Comparison of ENCODE assay signal across 31 mouse cellular contexts in the genomic region with DNA sequence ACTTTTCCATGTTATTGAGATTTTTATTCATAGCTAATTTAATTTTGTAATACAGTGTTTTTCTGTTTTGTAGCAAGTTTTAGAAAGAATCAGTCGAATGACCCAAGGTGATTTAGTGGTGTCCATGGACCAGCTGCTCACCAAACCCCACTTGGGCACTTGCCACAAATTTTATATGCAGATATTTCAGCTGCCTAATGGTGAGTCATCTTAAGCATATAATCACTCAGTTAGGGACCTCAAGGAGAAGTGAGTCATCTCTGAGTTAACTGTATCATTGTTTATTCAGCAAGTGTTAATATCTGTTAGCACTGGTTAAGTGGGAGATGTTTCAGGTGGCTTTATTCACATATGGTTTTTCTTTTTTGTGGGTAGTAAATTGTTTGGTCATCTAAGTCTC. TPM values are rescaled to one million over a fixed set of nuclear protein-coding genes. Genes with fewer than 3 reads are reported as not detected.
DNase-seq lines count a peak whose midpoint lies in the region; ATAC-seq and TF ChIP-seq lines count a peak whose summit lies in the region.
"Had no signal": no experiment of that assay in that cellular context is flagged by ENCODE, and none has a peak within 500 bp of the region (broad histone marks: within the 10 kb centered on the region; RNA-seq: fewer than 3 reads in every experiment).

No protein-coding gene starts in this region.

- no peak overlapping the region for H3K27ac ChIP-seq in midbrain, embryonic 16.5 days (ENCODE audit: low read length)
- H3K27ac ChIP-seq in kidney, embryonic 14.5 days (ENCODE audit: low read depth, low read length), result no peak overlapping the region
- H3K27ac ChIP-seq: hindbrain, embryonic 10.5 days; hindbrain, embryonic 15.5 days; limb, embryonic 10.5 days; limb, embryonic 15.5 days; liver, embryonic 13.5 days; midbrain, embryonic 13.5 days had no signal

- no peaks in the 10 kb centered on the region for H3K79me3 ChIP-seq in C2C12 (ENCODE audit: low read depth)

- H3K27me3 ChIP-seq in C2C12 (ENCODE audit: control insufficient read depth, insufficient read depth, insufficient read length), result no peaks in the 10 kb centered on the region
- no peaks in the 10 kb centered on the region for H3K27me3 ChIP-seq in midbrain, embryonic 16.5 days (ENCODE audit: control insufficient read depth, insufficient read depth, low read depth, low read length)
- H3K27me3 ChIP-seq in kidney, embryonic 14.5 days (ENCODE audit: control insufficient read depth, insufficient read depth, low read length), result no peaks in the 10 kb centered on the region
- H3K27me3 ChIP-seq: hindbrain, embryonic 15.5 days; limb, embryonic 15.5 days; liver, embryonic 13.5 days; midbrain, embryonic 13.5 days had no signal

- H3K36me3 ChIP-seq in C2C12 (ENCODE audit: control insufficient read depth, insufficient read depth), result peaks cover 30% of the 10 kb centered on the region
- peaks cover 10% of the 10 kb centered on the region; the same call in 1 of the 2 replicates for H3K36me3 ChIP-seq in midbrain, embryonic 16.5 days (ENCODE audit: control insufficient read depth, insufficient read depth, low read length)
- H3K36me3 ChIP-seq in kidney, embryonic 14.5 days (ENCODE audit: control insufficient read depth, insufficient read depth, low read length), result peaks cover 20% of the 10 kb centered on the region

- no peaks in the 10 kb centered on the region for H3K79me2 ChIP-seq in C2C12 (ENCODE audit: control insufficient read depth, insufficient read depth)

- WGBS in midbrain, embryonic 16.5 days, result 100% methylated on average over 1 of the region's 1 CpGs
- 93% methylated on average over 1 of the region's 1 CpGs for WGBS in kidney, embryonic 14.5 days

- H3K4me3 ChIP-seq in C2C12 (ENCODE audit: insufficient read depth, poor library complexity, severe bottlenecking), result no peak overlapping the region
- H3K4me3 ChIP-seq in midbrain, embryonic 16.5 days (ENCODE audit: low read depth, low read length), result no peak overlapping the region
- no peak overlapping the region for H3K4me3 ChIP-seq in kidney, embryonic 14.5 days (ENCODE audit: low read length)
- H3K4me3 ChIP-seq: erythroblast, embryonic 14.5 days; hindbrain, embryonic 10.5 days; hindbrain, embryonic 15.5 days; limb, embryonic 10.5 days; limb, embryonic 15.5 days; liver, embryonic 13.5 days; midbrain, embryonic 13.5 days had no signal

- H3K4me1 ChIP-seq in midbrain, embryonic 16.5 days (ENCODE audit: control insufficient read depth, insufficient read depth, low read length), result no peaks in the 10 kb centered on the region
- no peaks in the 10 kb centered on the region for H3K4me1 ChIP-seq in kidney, embryonic 14.5 days (ENCODE audit: control insufficient read depth, insufficient read depth, low read length)
- H3K4me1 ChIP-seq: hindbrain, embryonic 10.5 days; hindbrain, embryonic 15.5 days; limb, embryonic 10.5 days; limb, embryonic 15.5 days; liver, embryonic 13.5 days; midbrain, embryonic 13.5 days had no signal

- no peak for TF ChIP-seq CTCF in C2C12 (IDR thresholded peaks at IDR 0.05; ENCODE audit: control insufficient read depth, insufficient read depth, insufficient read length)

- DNase-seq in 3T3-L1 (ENCODE audit: low read depth, low spot score) (peak; percentile 84), NIH3T3 (ENCODE audit: low read depth) (peak; percentile 76)
- DNase-seq in brain, adult 2 months (ENCODE audit: low read depth, low spot score), result peak; percentile 21
- no peak for DNase-seq in heart, adult 9 months (ENCODE audit: low spot score in 2 of 2)
- DNase-seq: cerebellum, adult 11-12 months; cerebellum, adult 9-11 months; heart, postnatal 14 days; kidney, adult 18-20 months; kidney, postnatal 4 days; liver, embryonic 13.5 days; lung, adult 18-20 months; lung, postnatal 4 days; spleen, adult 18-20 months; thymus, postnatal 14 days had no signal

- H3K9ac ChIP-seq in midbrain, embryonic 16.5 days (ENCODE audit: low read depth, low read length), result no peak overlapping the region
- no peak overlapping the region for H3K9ac ChIP-seq in kidney, embryonic 14.5 days (ENCODE audit: low read depth, low read length)
- H3K9ac ChIP-seq: hindbrain, embryonic 15.5 days; limb, embryonic 15.5 days; liver, embryonic 13.5 days; midbrain, embryonic 13.5 days had no signal

- H3K9me3 ChIP-seq in midbrain, embryonic 16.5 days (replicated peaks; ENCODE audit: control insufficient read depth, low read length, poor library complexity, severe bottlenecking), result no peaks in the 10 kb centered on the region
- H3K9me3 ChIP-seq in kidney, embryonic 14.5 days (ENCODE audit: control insufficient read depth, low read length), result no peaks in the 10 kb centered on the region
- H3K9me3 ChIP-seq: hindbrain, embryonic 10.5 days; hindbrain, embryonic 15.5 days; limb, embryonic 10.5 days; limb, embryonic 15.5 days; liver, embryonic 13.5 days; midbrain, embryonic 13.5 days had no signal

- no peak for ATAC-seq in midbrain, embryonic 16.5 days
- no peak for ATAC-seq in kidney, embryonic 14.5 days (ENCODE audit: low FRiP score, low TSS enrichment)
- ATAC-seq: CD4-positive, CD25-positive, alpha-beta regulatory T cell, adult 4 months; forebrain, embryonic 16.5 days; inflammation-experienced regulatory T-cells, adult 6 months; lung, postnatal 0 days; midbrain, embryonic 13.5 days had no signal

- no peak overlapping the region for H3ac ChIP-seq in C2C12 (ENCODE audit: control insufficient read depth, insufficient read length, low read depth)

- H3K4me2 ChIP-seq in midbrain, embryonic 16.5 days (ENCODE audit: low read length), result no peak overlapping the region
- H3K4me2 ChIP-seq in kidney, embryonic 14.5 days (replicated peaks; ENCODE audit: low read depth, low read length), result no peak overlapping the region
- H3K4me2 ChIP-seq: hindbrain, embryonic 15.5 days; limb, embryonic 15.5 days; liver, embryonic 13.5 days; midbrain, embryonic 13.5 days had no signal

TF ChIP-seq in C2C12, 6 proteins besides CTCF, POLR2A, EP300 and RAD21:
- TF ChIP-seq MYOG (IDR thresholded peaks at IDR 0.05; ENCODE audit: control insufficient read depth, extremely low read depth, insufficient read length) (no peak), MYOD1 (IDR thresholded peaks at IDR 0.05; ENCODE audit: control insufficient read depth, insufficient read length, low read depth) (peak; percentile 89), FOSL1 (IDR thresholded peaks at IDR 0.05; ENCODE audit: insufficient read depth, low read length, poor library complexity, severe bottlenecking) (peak; percentile 97), CEBPB (IDR thresholded peaks at IDR 0.05; ENCODE audit: low read depth) (peak; percentile 19), USF1 (IDR thresholded peaks at IDR 0.05; ENCODE audit: low read depth) (no peak), MAX (IDR thresholded peaks at IDR 0.05) (no peak)

RNA-seq across cellular contexts. Expression of a gene that starts 36.2 kb away (rescaled TPM):
- not detected for polyA plus RNA-seq in C2C12 (2012; fragmentation: generic; extraction: Trizol)
- 2.2 and 2.5 TPM in 2 replicates for polyA plus RNA-seq in midbrain, embryonic 16.5 days (2015; fragmentation: Nextera tagmentation; extraction: Ambion mirVana)
- polyA plus RNA-seq in kidney, embryonic 14.5 days (2014; fragmentation: Nextera tagmentation; extraction: Ambion mirVana), result not detected in 2 replicates
- polyA plus RNA-seq: CD4-positive, CD25-positive, alpha-beta regulatory T cell, adult 4 months; erythroblast, embryonic 14.5 days; forebrain, embryonic 11.5 days; heart, embryonic 14.5 days; inflammation-experienced regulatory T-cells, adult 6 months; kidney, embryonic 16.5 days; limb, embryonic 10.5 days; liver, embryonic 13.5 days; lung, postnatal 0 days; stomach, embryonic 16.5 days had no signal

RNA-seq across cellular contexts. Expression of a gene that starts 59.2 kb away (rescaled TPM):
- 3.2 TPM for polyA plus RNA-seq in C2C12 (2012; fragmentation: generic; extraction: Trizol)
- polyA plus RNA-seq in midbrain, embryonic 16.5 days (2015; fragmentation: Nextera tagmentation; extraction: Ambion mirVana), result 9.8 and 12.4 TPM in 2 replicates
- polyA plus RNA-seq in kidney, embryonic 14.5 days (2014; fragmentation: Nextera tagmentation; extraction: Ambion mirVana), result 12.7 and 22.1 TPM in 2 replicates

RNA-seq across cellular contexts. Expression of a gene that starts 59.3 kb away (rescaled TPM):
- polyA plus RNA-seq in C2C12 (2012; fragmentation: generic; extraction: Trizol), result 38.7 TPM
- polyA plus RNA-seq in midbrain, embryonic 16.5 days (2015; fragmentation: Nextera tagmentation; extraction: Ambion mirVana), result 553 and 565 TPM in 2 replicates
- 123 and 182 TPM in 2 replicates for polyA plus RNA-seq in kidney, embryonic 14.5 days (2014; fragmentation: Nextera tagmentation; extraction: Ambion mirVana)
- polyA plus RNA-seq: erythroblast, embryonic 14.5 days had no signal

Comparison
In these comparisons a context has a peak if more than half of its experiments do, and no peak if none do; other contexts are left out.
1. DNase-seq: peak in 3T3-L1 (single experiment), NIH3T3 (single experiment) and brain, adult 2 months (single experiment); none in heart, adult 9 months (0 of 2).